Mouse (Mus musculus): ENCODE measurements around the gene Gstm6. TPM values are rescaled to one million over a fixed set of nuclear protein-coding genes. Genes with fewer than 3 reads are reported as not detected.
A peak's percentile ranks its signal among the peaks of the same experiment; 100 is the strongest.
"Not testable (repeated sequence)": the region's sequence is repeated elsewhere in the genome, so short reads cannot be mapped to it uniquely, and the experiment has no call there.

Gene Gstm6
- polyA plus RNA-seq, 1 experiment from 2014 or later: 13.3 TPM

DNA sequence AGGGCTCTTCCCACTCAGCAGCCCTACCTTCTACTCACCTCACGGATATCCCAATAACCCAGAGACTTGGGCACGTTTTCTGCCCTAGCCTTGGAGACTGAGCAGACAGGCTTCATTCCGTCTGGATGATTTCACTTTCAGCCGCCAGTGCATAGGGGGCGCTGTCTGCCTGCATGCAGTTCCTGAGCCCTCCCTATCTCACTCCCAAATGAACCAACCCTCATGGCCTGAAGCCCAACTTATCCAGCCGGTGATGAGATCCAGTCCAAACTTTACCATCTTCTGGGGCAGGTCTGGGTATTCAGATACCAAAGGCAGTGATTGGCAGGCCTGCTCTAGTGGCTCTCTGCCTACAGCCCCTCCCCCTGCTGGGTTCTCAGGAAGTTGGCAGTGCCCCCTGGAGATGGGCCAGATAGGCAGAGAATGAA, 9.8 kb upstream of the Gstm6 start:
- Histone ChIP-seq H3K4me2 (ENCODE audit: low read length) (no peak overlapping the region), H3K27ac (replicated peaks; ENCODE audit: low read depth, low read length) (no peak overlapping the region), H3K4me3 (replicated peaks; ENCODE audit: low read depth, low read length) (no peak overlapping the region), H3K36me3 (ENCODE audit: control insufficient read depth, insufficient read depth, low read length) (no peaks in the 10 kb centered on the region), H3K9ac (replicated peaks; ENCODE audit: low read length) (no peak overlapping the region), H3K9me3 (ENCODE audit: control insufficient read depth, low read length) (no peaks in the 10 kb centered on the region), H3K27me3 (ENCODE audit: control insufficient read depth, insufficient read depth, low read length) (no peaks in the 10 kb centered on the region), H3K4me1 (ENCODE audit: control insufficient read depth, insufficient read depth, low read length) (no peaks in the 10 kb centered on the region)
- 28% methylated on average over 6 of the region's 6 CpGs for WGBS
- ATAC-seq (ENCODE audit: low FRiP score, low TSS enrichment): peak; percentile 63
- DNase-seq: peak; percentile 61

DNA sequence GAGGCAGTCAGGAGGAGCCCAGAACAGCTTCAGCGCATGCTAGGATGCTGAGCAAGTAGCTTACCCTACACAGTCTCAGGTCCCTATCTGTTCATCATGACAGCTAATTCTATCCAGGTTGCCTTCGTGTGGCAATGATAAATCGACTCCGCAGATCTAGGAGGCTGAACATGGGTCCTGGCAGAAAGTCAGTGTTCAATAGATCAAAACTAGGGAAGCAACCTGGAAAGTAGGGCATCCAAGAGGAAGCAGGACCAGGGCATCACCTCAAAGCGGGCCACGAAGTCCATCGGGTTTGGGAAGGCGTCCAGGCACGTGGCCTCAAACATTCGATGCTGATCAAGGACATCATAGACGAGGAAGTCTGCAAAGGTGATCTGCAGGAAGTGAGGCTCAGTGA, 7.0 kb upstream of the Gstm6 start:
- Histone ChIP-seq H3K27me3 (ENCODE audit: control insufficient read depth, insufficient read depth, low read length) (no peaks in the 10 kb centered on the region), H3K36me3 (ENCODE audit: control insufficient read depth, insufficient read depth, low read length) (no peaks in the 10 kb centered on the region), H3K4me1 (ENCODE audit: control insufficient read depth, insufficient read depth, low read length) (no peaks in the 10 kb centered on the region), H3K4me3 (replicated peaks; ENCODE audit: low read depth, low read length) (no peak overlapping the region), H3K4me2 (ENCODE audit: low read length) (no peak overlapping the region), H3K9me3 (ENCODE audit: control insufficient read depth, low read length) (no peaks in the 10 kb centered on the region), H3K9ac (replicated peaks; ENCODE audit: low read length) (no peak overlapping the region), H3K27ac (replicated peaks; ENCODE audit: low read depth, low read length) (no peak overlapping the region)
- no peak for ATAC-seq (ENCODE audit: low FRiP score, low TSS enrichment)
- WGBS: 89% methylated on average over 11 of the region's 11 CpGs
- no peak for DNase-seq

DNA sequence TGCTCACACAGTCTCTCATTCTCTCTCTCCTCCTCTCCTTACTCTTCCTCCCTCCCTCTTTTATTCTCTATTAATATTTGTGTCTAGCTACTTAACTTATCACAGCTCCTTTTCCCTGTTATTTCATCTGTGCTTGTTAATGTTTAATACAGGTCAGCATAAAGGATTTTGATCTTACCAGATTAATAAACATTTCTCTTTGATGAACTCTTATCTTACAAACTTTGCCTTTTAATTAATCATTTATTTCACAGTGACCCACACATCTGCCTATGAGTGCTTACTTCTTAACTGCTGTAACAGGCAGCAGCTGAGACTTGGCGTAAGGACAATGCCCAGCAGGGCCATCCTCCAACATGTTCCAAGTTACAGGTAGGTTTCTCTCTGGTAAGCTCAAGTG, 5.9 kb upstream of the Gstm6 start:
- H3K36me3 ChIP-seq (ENCODE audit: control insufficient read depth, insufficient read depth, low read length); H3K9me3 ChIP-seq (ENCODE audit: control insufficient read depth, low read length); DNase-seq; H3K4me3 ChIP-seq (replicated peaks; ENCODE audit: low read depth, low read length); H3K9ac ChIP-seq (replicated peaks; ENCODE audit: low read length); H3K4me1 ChIP-seq (ENCODE audit: control insufficient read depth, insufficient read depth, low read length); H3K4me2 ChIP-seq (ENCODE audit: low read length); H3K27ac ChIP-seq (replicated peaks; ENCODE audit: low read depth, low read length); H3K27me3 ChIP-seq (ENCODE audit: control insufficient read depth, insufficient read depth, low read length); ATAC-seq (ENCODE audit: low FRiP score, low TSS enrichment): not testable (repeated sequence)
- WGBS: 96% methylated on average over 1 of the region's 1 CpGs

DNA sequence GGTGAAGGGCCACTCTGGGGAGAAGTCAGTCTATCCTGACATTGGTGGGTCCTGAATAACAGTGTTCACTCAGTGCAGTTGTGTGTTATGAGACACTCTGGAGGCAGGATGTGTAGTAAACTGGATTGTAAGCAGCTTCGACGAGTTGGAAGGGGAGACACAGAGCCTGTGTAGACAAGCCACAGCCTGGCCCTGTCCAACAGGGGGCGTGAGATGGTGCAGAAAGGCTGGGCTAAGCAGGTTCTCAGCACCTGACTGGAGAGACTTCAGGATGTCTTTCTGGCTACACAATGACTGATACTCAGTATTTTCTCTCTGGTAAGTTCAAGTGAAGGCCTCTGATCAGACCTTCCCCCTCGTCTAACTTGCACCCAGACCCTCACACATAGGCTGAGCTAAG, 2.2 kb upstream of the Gstm6 start:
- Histone ChIP-seq H3K27ac (replicated peaks; ENCODE audit: low read depth, low read length) (no peak overlapping the region), H3K9ac (replicated peaks; ENCODE audit: low read length) (no peak overlapping the region), H3K4me1 (ENCODE audit: control insufficient read depth, insufficient read depth, low read length) (no peaks in the 10 kb centered on the region), H3K4me2 (ENCODE audit: low read length) (no peak overlapping the region), H3K27me3 (ENCODE audit: control insufficient read depth, insufficient read depth, low read length) (no peaks in the 10 kb centered on the region), H3K9me3 (ENCODE audit: control insufficient read depth, low read length) (no peaks in the 10 kb centered on the region), H3K4me3 (replicated peaks; ENCODE audit: low read depth, low read length) (no peak overlapping the region), H3K36me3 (ENCODE audit: control insufficient read depth, insufficient read depth, low read length) (no peaks in the 10 kb centered on the region)
- WGBS: 53% methylated on average over 4 of the region's 4 CpGs
- ATAC-seq (ENCODE audit: low FRiP score, low TSS enrichment): no peak
- DNase-seq: no peak

DNA sequence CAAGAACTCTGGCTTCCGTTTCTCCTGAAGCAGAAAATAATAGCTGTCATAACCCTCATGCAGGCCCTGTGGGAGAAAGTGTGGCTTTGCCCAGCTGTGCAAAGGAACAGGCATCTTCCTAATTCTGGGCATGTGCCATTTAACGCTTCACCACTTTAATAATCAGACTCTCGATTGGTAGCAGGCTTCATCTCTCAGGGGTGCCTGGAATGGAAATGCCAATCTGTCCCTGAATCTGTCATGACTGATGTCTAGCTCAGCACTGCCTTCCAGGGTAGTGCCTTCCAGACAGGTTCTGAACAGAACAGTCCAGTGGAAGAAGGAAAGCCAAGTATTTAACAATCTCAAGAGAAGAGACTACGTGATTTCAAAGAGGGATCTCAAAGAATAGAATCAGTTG, 2.3 kb downstream of the Gstm6 start:
- DNase-seq: peak; percentile 26
- Histone ChIP-seq H3K9ac (replicated peaks; ENCODE audit: low read length) (no peak overlapping the region), H3K27ac (replicated peaks; ENCODE audit: low read depth, low read length) (no peak overlapping the region), H3K9me3 (ENCODE audit: control insufficient read depth, low read length) (no peaks in the 10 kb centered on the region), H3K4me3 (replicated peaks; ENCODE audit: low read depth, low read length) (no peak overlapping the region), H3K4me1 (ENCODE audit: control insufficient read depth, insufficient read depth, low read length) (0 out of 2 replicates have a peak, but pooled peaks cover 4% of the 10 kb centered on the region), H3K27me3 (ENCODE audit: control insufficient read depth, insufficient read depth, low read length) (no peaks in the 10 kb centered on the region), H3K36me3 (ENCODE audit: control insufficient read depth, insufficient read depth, low read length) (no peaks in the 10 kb centered on the region), H3K4me2 (ENCODE audit: low read length) (no peak overlapping the region)
- 66% methylated on average over 4 of the region's 4 CpGs for WGBS
- ATAC-seq (ENCODE audit: low FRiP score, low TSS enrichment): no peak

DNA sequence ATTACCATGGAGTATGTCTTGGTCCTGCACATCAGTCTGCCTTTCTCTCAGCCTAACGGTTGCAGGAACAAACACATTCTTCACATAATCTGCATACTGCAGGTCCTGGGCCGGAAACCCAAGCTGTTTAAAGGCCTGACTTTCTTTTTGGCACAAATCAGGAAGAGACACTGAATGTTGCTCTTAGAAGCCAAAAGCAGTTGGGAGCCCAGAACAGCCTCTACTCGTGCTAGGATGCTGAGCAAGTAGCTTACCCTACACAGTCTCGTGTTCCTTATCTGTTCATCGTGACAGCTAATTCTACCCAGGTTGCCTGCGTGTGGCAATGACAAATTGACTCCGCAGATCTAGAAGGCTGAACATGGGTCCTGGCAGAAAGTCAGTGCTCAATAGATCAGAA, 3.0 kb downstream of the Gstm6 start:
- 0 out of 2 replicates have a peak, but pooled peaks cover 4% of the 10 kb centered on the region for H3K4me1 ChIP-seq (ENCODE audit: control insufficient read depth, insufficient read depth, low read length)
- no peaks in the 10 kb centered on the region for H3K36me3 ChIP-seq (ENCODE audit: control insufficient read depth, insufficient read depth, low read length)
- H3K27ac ChIP-seq (replicated peaks; ENCODE audit: low read depth, low read length): no peak overlapping the region
- 82% methylated on average over 7 of the region's 7 CpGs for WGBS
- no peaks in the 10 kb centered on the region for H3K9me3 ChIP-seq (ENCODE audit: control insufficient read depth, low read length)
- H3K4me2 ChIP-seq (ENCODE audit: low read length): no peak overlapping the region
- H3K27me3 ChIP-seq (ENCODE audit: control insufficient read depth, insufficient read depth, low read length): no peaks in the 10 kb centered on the region
- H3K9ac ChIP-seq (replicated peaks; ENCODE audit: low read length): no peak overlapping the region
- no peak overlapping the region for H3K4me3 ChIP-seq (replicated peaks; ENCODE audit: low read depth, low read length)
- DNase-seq: no peak
- no peak for ATAC-seq (ENCODE audit: low FRiP score, low TSS enrichment)

DNA sequence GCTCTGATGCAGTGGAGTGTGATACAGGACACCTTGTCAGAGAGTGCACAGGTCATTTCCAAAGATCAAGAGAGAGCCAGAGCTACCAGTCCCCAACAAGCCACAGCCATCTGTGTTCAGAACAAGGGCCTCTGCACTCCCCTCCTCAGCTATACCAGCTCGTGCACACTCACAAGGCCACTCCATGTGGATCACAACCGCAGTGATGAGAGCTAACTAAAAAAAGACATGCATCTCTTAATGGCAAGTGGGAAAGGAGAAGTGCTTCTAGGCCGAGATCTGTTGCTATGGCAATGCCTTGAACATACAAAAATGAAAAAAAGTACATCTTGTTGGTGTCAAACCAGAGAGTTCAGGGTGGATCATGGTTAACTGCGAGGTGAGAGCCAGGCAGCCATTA, 3.7 kb downstream of the Gstm6 start:
- ATAC-seq (ENCODE audit: low FRiP score, low TSS enrichment) (no peak), DNase-seq (no peak)
- Histone ChIP-seq H3K9me3 (ENCODE audit: control insufficient read depth, low read length) (no peaks in the 10 kb centered on the region), H3K4me3 (replicated peaks; ENCODE audit: low read depth, low read length) (no peak overlapping the region), H3K4me1 (ENCODE audit: control insufficient read depth, insufficient read depth, low read length) (0 out of 2 replicates have a peak, but pooled peaks cover 4% of the 10 kb centered on the region), H3K27ac (replicated peaks; ENCODE audit: low read depth, low read length) (no peak overlapping the region), H3K27me3 (ENCODE audit: control insufficient read depth, insufficient read depth, low read length) (no peaks in the 10 kb centered on the region), H3K36me3 (ENCODE audit: control insufficient read depth, insufficient read depth, low read length) (no peaks in the 10 kb centered on the region), H3K9ac (replicated peaks; ENCODE audit: low read length) (no peak overlapping the region), H3K4me2 (ENCODE audit: low read length) (no peak overlapping the region)
- 50% methylated on average over 4 of the region's 4 CpGs for WGBS

DNA sequence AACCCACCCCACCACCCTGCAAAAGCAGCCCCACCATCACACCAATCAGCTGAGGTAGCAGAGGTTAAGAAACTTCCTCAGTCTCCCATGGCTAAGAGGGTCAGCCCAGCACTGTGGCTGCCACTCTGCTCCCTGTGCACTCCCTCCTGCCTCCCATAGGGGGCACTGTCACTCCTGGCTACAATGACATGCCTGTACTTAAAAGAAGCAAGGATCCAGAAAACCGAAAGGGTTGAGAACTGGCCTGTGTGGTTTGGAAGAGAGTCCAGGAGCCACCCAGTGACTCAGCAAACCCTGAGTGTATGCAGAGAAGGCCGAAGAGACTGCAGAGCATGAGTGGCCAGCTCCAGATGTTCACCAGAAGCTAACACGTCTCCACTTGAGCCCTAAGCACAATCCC, 4.1 kb downstream of the Gstm6 start:
- no peaks in the 10 kb centered on the region for H3K36me3 ChIP-seq (ENCODE audit: control insufficient read depth, insufficient read depth, low read length)
- no peaks in the 10 kb centered on the region for H3K9me3 ChIP-seq (ENCODE audit: control insufficient read depth, low read length)
- peak; percentile 45 for DNase-seq
- H3K4me2 ChIP-seq (ENCODE audit: low read length): no peak overlapping the region
- no peak overlapping the region for H3K27ac ChIP-seq (replicated peaks; ENCODE audit: low read depth, low read length)
- H3K27me3 ChIP-seq (ENCODE audit: control insufficient read depth, insufficient read depth, low read length): no peaks in the 10 kb centered on the region
- H3K9ac ChIP-seq (replicated peaks; ENCODE audit: low read length): no peak overlapping the region
- WGBS: 57% methylated on average over 3 of the region's 3 CpGs
- no peak overlapping the region for H3K4me3 ChIP-seq (replicated peaks; ENCODE audit: low read depth, low read length)
- H3K4me1 ChIP-seq (ENCODE audit: control insufficient read depth, insufficient read depth, low read length): 0 out of 2 replicates have a peak, but pooled peaks cover 4% of the 10 kb centered on the region
- no peak for ATAC-seq (ENCODE audit: low FRiP score, low TSS enrichment)

DNA sequence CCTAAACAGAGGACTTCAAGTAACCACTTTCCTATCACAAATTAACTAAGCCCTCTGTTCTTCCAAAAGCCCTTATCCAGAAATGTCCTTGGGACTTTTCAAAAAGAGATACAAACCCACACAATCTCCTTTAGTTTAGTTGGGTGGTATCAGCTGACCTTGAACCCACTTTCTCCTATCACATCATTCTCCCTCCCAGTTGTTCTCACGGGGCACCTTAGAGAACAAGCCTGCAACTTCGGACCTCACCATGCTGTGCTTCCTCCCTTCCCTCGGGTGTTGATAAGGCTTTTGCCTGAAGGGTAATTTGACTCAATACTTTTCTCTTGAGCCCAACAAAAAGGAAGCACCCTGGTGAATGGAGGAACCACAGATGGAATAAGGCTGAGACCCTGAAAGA, 7.7 kb downstream of the Gstm6 start:
- Histone ChIP-seq H3K4me1 (ENCODE audit: control insufficient read depth, insufficient read depth, low read length) (peaks cover 8% of the 10 kb centered on the region; the same call in 1 of the 2 replicates), H3K27me3 (ENCODE audit: control insufficient read depth, insufficient read depth, low read length) (no peaks in the 10 kb centered on the region), H3K4me3 (replicated peaks; ENCODE audit: low read depth, low read length) (no peak overlapping the region), H3K9ac (replicated peaks; ENCODE audit: low read length) (no peak overlapping the region), H3K4me2 (ENCODE audit: low read length) (no peak overlapping the region), H3K9me3 (ENCODE audit: control insufficient read depth, low read length) (no peaks in the 10 kb centered on the region), H3K36me3 (ENCODE audit: control insufficient read depth, insufficient read depth, low read length) (no peaks in the 10 kb centered on the region), H3K27ac (replicated peaks; ENCODE audit: low read depth, low read length) (no peak overlapping the region)
- WGBS: 73% methylated on average over 3 of the region's 3 CpGs
- no peak for ATAC-seq (ENCODE audit: low FRiP score, low TSS enrichment)
- DNase-seq: no peak
